Mouse (Mus musculus) fibroblast of lung, adult 2 months (primary cell): ENCODE results near the gene Hypk.
"Not testable (repeated sequence)": the region's sequence is repeated elsewhere in the genome, so short reads cannot be mapped to it uniquely, and the experiment has no call there.

Source experiments
- DNase-seq: peaks from one replicate; pipeline ENCODE4 v3.0.0-alpha.2; 2011; ENCODE audit warnings: low read depth

Hypk gene

GRCm38 (mm10) chr2:121448739-121449535, 4.2 kb upstream of the Hypk start, which contains the start of gene Serf2:
Serf2 (plus strand) TSS chr2:121449195.
- peak; percentile 96 for DNase-seq

- DNase-seq, result no peak
These were observed 3.5 kb upstream of the Hypk start for GRCm38 (mm10) chr2:121449545-121450011.

- DNase-seq, result no peak
These were observed 3.0 kb upstream of the Hypk start for GRCm38 (mm10) chr2:121450093-121450492.

GRCm38 (mm10) chr2:121452361-121452760, 729 bp upstream of the Hypk start:
- DNase-seq, result no peak

- DNase-seq, result no peak
These were observed 827 bp downstream of the Hypk start for GRCm38 (mm10) chr2:121453917-121454316.

- no peak for DNase-seq
These were observed 2.4 kb downstream of the Hypk start for GRCm38 (mm10) chr2:121455534-121455933.

- peak; percentile 53 for DNase-seq
These were observed 3.9 kb downstream of the Hypk start, which contains the start of gene Serinc4 for GRCm38 (mm10) chr2:121456692-121457642. Serinc4 (minus strand) TSS chr2:121456781.

- DNase-seq, result no peak
These were observed 7.0 kb downstream of the Hypk start for GRCm38 (mm10) chr2:121460071-121460470.

GRCm38 (mm10) chr2:121468982-121469381, 15.9 kb downstream of the Hypk start:
- DNase-seq, result not testable (repeated sequence)

GRCm38 (mm10) chr2:121472783-121473182, 19.7 kb downstream of the Hypk start:
- DNase-seq, result not testable (repeated sequence)

- DNase-seq, result peak; percentile 77
These were observed 20.4 kb downstream of the Hypk start, which contains the start of gene Mfap1b for GRCm38 (mm10) chr2:121473301-121474179. Mfap1b (minus strand) TSS chr2:121474067.

GRCm38 (mm10) chr2:121474180-121474535, 21.1 kb downstream of the Hypk start:
- no peak for DNase-seq

GRCm38 (mm10) chr2:121475306-121475705, 22.2 kb downstream of the Hypk start:
- DNase-seq, result not testable (repeated sequence)

- DNase-seq, result no peak
These were observed 24.6 kb downstream of the Hypk start for GRCm38 (mm10) chr2:121477491-121478266.

- DNase-seq, result no peak
These were observed 27.4 kb downstream of the Hypk start for GRCm38 (mm10) chr2:121480498-121480897.

GRCm38 (mm10) chr2:121480916-121481315, 27.8 kb downstream of the Hypk start:
- DNase-seq, result not testable (repeated sequence)

GRCm38 (mm10) chr2:121483576-121483975, 30.5 kb downstream of the Hypk start:
- DNase-seq, result no peak

- DNase-seq, result not testable (repeated sequence)
These were observed 31.3 kb downstream of the Hypk start for GRCm38 (mm10) chr2:121484403-121484802.

GRCm38 (mm10) chr2:121501550-121501949, 48.5 kb downstream of the Hypk start:
- DNase-seq, result not testable (repeated sequence)
